In the genomic region with DNA sequence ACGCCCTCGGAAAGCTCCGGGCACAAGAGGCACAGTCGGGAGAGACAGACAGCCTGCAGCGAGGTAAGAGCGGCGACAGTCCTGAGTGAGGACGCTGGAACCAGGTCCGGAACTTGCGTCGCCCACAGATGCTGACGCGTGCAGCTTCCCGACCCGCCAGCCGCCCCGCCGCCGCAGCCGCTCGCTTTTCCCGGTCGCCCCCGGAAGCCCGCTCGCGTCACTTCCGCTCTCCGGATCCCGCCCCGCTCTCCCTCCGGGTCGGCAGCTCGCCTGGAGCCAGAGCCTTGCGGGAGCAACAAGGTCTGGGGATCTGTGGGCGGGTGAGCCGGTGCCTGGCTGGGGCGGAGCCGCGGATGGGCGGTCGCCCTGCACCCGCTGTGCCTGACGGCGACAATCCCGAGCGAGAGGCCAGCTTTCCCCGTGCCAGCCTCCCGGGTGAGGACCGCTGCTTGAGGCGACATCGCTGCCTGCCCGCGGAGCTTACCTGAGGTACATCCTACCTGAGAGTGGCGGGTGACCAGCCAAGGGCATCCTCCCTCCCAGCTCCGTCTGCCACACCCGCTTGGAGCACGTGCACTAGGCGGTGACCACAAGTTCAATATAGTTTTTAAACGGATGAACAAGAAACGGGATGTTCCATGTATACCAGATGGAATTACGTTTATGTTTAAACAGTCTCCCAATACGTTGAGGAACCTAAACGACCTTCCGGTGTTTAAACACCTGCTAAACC, we compare ENCODE assay signal across 8 mouse cellular contexts. TPM values are rescaled to one million over a fixed set of nuclear protein-coding genes. Genes with fewer than 3 reads are reported as not detected.
A peak's percentile ranks its signal among the peaks of the same experiment; 100 is the strongest.
DNase-seq lines count a peak whose midpoint lies in the region; ATAC-seq and TF ChIP-seq lines count a peak whose summit lies in the region.

Gene Ago3 (minus strand): TSS at position 210 of the 733 bp plus-strand sequence.

- under 1% methylated on average over 58 of the region's 65 CpGs for WGBS in hindbrain, embryonic 15.5 days

- in situ Hi-C loops in Patski (cut with MboI; ENCODE audit: low pct_unique_long_range_greater_than_20kb) = no loop called here

- peak within 1 kb of the TSS; percentile 89 for H3K27ac ChIP-seq in hindbrain, embryonic 15.5 days (replicated peaks)

- peak within 1 kb of the TSS; percentile 97 for H3K9ac ChIP-seq in hindbrain, embryonic 15.5 days

- H3K9me3 ChIP-seq in hindbrain, embryonic 15.5 days = no peaks in the 10 kb centered on the region

- peak within 1 kb of the TSS; percentile 95 for H3K4me3 ChIP-seq in hindbrain, embryonic 15.5 days

- H3K4me2 ChIP-seq in hindbrain, embryonic 15.5 days = peak within 1 kb of the TSS; percentile 87

- POLR2A ChIA-PET in Patski (lab: Charles Lee) = no interaction called here

- no peaks in the 10 kb centered on the region; the same call in 1 of the 2 replicates for H3K36me3 ChIP-seq in hindbrain, embryonic 15.5 days

- DNase-seq in Patski (ENCODE audit: low read depth, low spot score) = no peak
- peak; percentile 94 to 95 for DNase-seq in cerebellum, postnatal 14 days
- DNase-seq in frontal cortex, postnatal 25 days (ENCODE audit: low spot score in 2 of 2) = peak; percentile 75 to 87
- peak; percentile 86 for DNase-seq in left cerebral cortex, adult 11 months (ENCODE audit: low spot score)
- DNase-seq in lung, postnatal 4 days = peak; percentile 96
- DNase-seq in retina, postnatal 7 days (ENCODE audit: low read depth, low spot score) = peak; percentile 90
- DNase-seq in urinary bladder, adult 2 months (ENCODE audit: low spot score) = peak; percentile 96

- no peak for TF ChIP-seq CTCF in Patski (IDR thresholded peaks at IDR 0.05)

- ATAC-seq in Patski = peak; percentile 98
- ATAC-seq in hindbrain, embryonic 15.5 days (ENCODE audit: low FRiP score, low read depth) = peak; percentile 95

- CTCF ChIA-PET in Patski (lab: Charles Lee) = interaction anchor here (2.8 kb wide), 1 partner anchor 9 kb away, joined by 8 read pairs; no protein-coding TSS in a partner anchor

- H3K27me3 ChIP-seq in Patski = no peaks in the 10 kb centered on the region
- H3K27me3 ChIP-seq in hindbrain, embryonic 15.5 days = no peaks in the 10 kb centered on the region

- H3K4me1 ChIP-seq in hindbrain, embryonic 15.5 days (replicated peaks) = peaks cover 16% of the 10 kb centered on the region

RNA-seq across cellular contexts. Expression of gene Ago3, which starts in this region (rescaled TPM):
- polyA plus RNA-seq in Patski (2021) = 2.3 TPM
- polyA plus RNA-seq in hindbrain, embryonic 15.5 days (2015; fragmentation: Nextera tagmentation; extraction: Ambion mirVana) = 15.5 and 16.3 TPM in 2 replicates
- 5.9 and 6.8 TPM in 2 replicates for polyA plus RNA-seq in urinary bladder, adult 2 months (2012; rRNA removed)
